In genomic region chr4:23491255-23491654, GRCm38 (mm10) we compare ENCODE assay signal across 23 mouse cellular contexts.
DNase-seq lines count a peak whose midpoint lies in the region; ATAC-seq and TF ChIP-seq lines count a peak whose summit lies in the region.
"Had no signal": no experiment of that assay in that cellular context is flagged by ENCODE, and none has a peak within 500 bp of the region (broad histone marks: within the 10 kb centered on the region; RNA-seq: fewer than 3 reads in every experiment).

No protein-coding gene starts in this region.

- H3K9me3 ChIP-seq in forebrain, embryonic 13.5 days (replicated peaks), result no peaks in the 10 kb centered on the region
- no peaks in the 10 kb centered on the region for H3K9me3 ChIP-seq in forebrain, postnatal 0 days (ENCODE audit: low read length)
- no peaks in the 10 kb centered on the region for H3K9me3 ChIP-seq in kidney, embryonic 16.5 days (ENCODE audit: low read length)
- H3K9me3 ChIP-seq in midbrain, embryonic 14.5 days (ENCODE audit: control insufficient read depth, low read length), result no peaks in the 10 kb centered on the region
- H3K9me3 ChIP-seq: embryonic facial prominence, embryonic 13.5 days; heart, embryonic 15.5 days; intestine, embryonic 15.5 days; limb, embryonic 15.5 days; liver, embryonic 15.5 days had no signal

- H3K4me2 ChIP-seq in forebrain, embryonic 13.5 days, result no peak overlapping the region
- H3K4me2 ChIP-seq in forebrain, postnatal 0 days (ENCODE audit: low read depth), result no peak overlapping the region
- H3K4me2 ChIP-seq in kidney, embryonic 16.5 days (replicated peaks; ENCODE audit: low read depth, low read length), result no peak overlapping the region
- no peak overlapping the region for H3K4me2 ChIP-seq in midbrain, embryonic 14.5 days (ENCODE audit: low read length)
- H3K4me2 ChIP-seq: embryonic facial prominence, embryonic 13.5 days; heart, embryonic 15.5 days; intestine, embryonic 15.5 days; limb, embryonic 15.5 days; liver, embryonic 15.5 days had no signal

- peaks cover 7% of the 10 kb centered on the region for H3K4me1 ChIP-seq in forebrain, embryonic 13.5 days
- H3K4me1 ChIP-seq in forebrain, postnatal 0 days (ENCODE audit: insufficient read depth), result no peaks in the 10 kb centered on the region
- H3K4me1 ChIP-seq in kidney, embryonic 16.5 days (ENCODE audit: insufficient read depth, low read length), result no peaks in the 10 kb centered on the region
- peaks cover 7% of the 10 kb centered on the region; the same call in 1 of the 2 replicates for H3K4me1 ChIP-seq in midbrain, embryonic 14.5 days (ENCODE audit: control insufficient read depth, insufficient read depth, low read length)
- H3K4me1 ChIP-seq: embryonic facial prominence, embryonic 13.5 days; heart, embryonic 15.5 days; intestine, embryonic 15.5 days; limb, embryonic 15.5 days; liver, embryonic 15.5 days had no signal

- H3K36me3 ChIP-seq in forebrain, embryonic 13.5 days (ENCODE audit: poor library complexity, severe bottlenecking), result no peaks in the 10 kb centered on the region
- no peaks in the 10 kb centered on the region for H3K36me3 ChIP-seq in forebrain, postnatal 0 days (ENCODE audit: insufficient read depth)
- H3K36me3 ChIP-seq in kidney, embryonic 16.5 days (ENCODE audit: insufficient read depth, low read length), result no peaks in the 10 kb centered on the region
- H3K36me3 ChIP-seq in midbrain, embryonic 14.5 days (ENCODE audit: control insufficient read depth, insufficient read depth, low read length), result no peaks in the 10 kb centered on the region
- H3K36me3 ChIP-seq: embryonic facial prominence, embryonic 13.5 days; heart, embryonic 15.5 days; intestine, embryonic 15.5 days; limb, embryonic 15.5 days; liver, embryonic 15.5 days had no signal

- no peak for TF ChIP-seq CTCF in forebrain, postnatal 0 days (IDR thresholded peaks at IDR 0.05; ENCODE audit: low read depth)

- peak; percentile 66; the same call in 1 of the 2 replicates for ATAC-seq in forebrain, embryonic 13.5 days
- ATAC-seq in forebrain, postnatal 0 days, result no peak
- ATAC-seq in kidney, embryonic 16.5 days (ENCODE audit: low FRiP score, low TSS enrichment), result 0 out of 2 replicates have a peak, but pooled peaks have one; percentile 39
- ATAC-seq in midbrain, embryonic 14.5 days (ENCODE audit: low FRiP score, low TSS enrichment), result peak; percentile 80; the same call in 1 of the 2 replicates
- ATAC-seq: intestine, embryonic 15.5 days had no signal

- no peak overlapping the region for H3K9ac ChIP-seq in forebrain, embryonic 13.5 days
- no peak overlapping the region for H3K9ac ChIP-seq in forebrain, postnatal 0 days
- H3K9ac ChIP-seq in kidney, embryonic 16.5 days (replicated peaks; ENCODE audit: low read length), result no peak overlapping the region
- no peak overlapping the region for H3K9ac ChIP-seq in midbrain, embryonic 14.5 days (replicated peaks; ENCODE audit: low read length)
- H3K9ac ChIP-seq: embryonic facial prominence, embryonic 13.5 days; heart, embryonic 15.5 days; intestine, embryonic 15.5 days; limb, embryonic 15.5 days; liver, embryonic 15.5 days had no signal

- no peak overlapping the region for H3K4me3 ChIP-seq in forebrain, embryonic 13.5 days
- no peak overlapping the region for H3K4me3 ChIP-seq in forebrain, postnatal 0 days (ENCODE audit: low read depth, low read length)
- H3K4me3 ChIP-seq in kidney, embryonic 16.5 days (ENCODE audit: low read length), result no peak overlapping the region
- no peak overlapping the region for H3K4me3 ChIP-seq in midbrain, embryonic 14.5 days (replicated peaks; ENCODE audit: low read depth, low read length)
- H3K4me3 ChIP-seq: embryonic facial prominence, embryonic 13.5 days; heart, adult 2 months; heart, embryonic 15.5 days; intestine, embryonic 15.5 days; limb, embryonic 15.5 days; liver, embryonic 15.5 days had no signal

- no peaks in the 10 kb centered on the region for H3K27me3 ChIP-seq in forebrain, embryonic 13.5 days
- no peaks in the 10 kb centered on the region for H3K27me3 ChIP-seq in forebrain, postnatal 0 days (ENCODE audit: insufficient read depth, low read length)
- H3K27me3 ChIP-seq in kidney, embryonic 16.5 days (ENCODE audit: insufficient read depth, low read length), result no peaks in the 10 kb centered on the region
- no peaks in the 10 kb centered on the region for H3K27me3 ChIP-seq in midbrain, embryonic 14.5 days (ENCODE audit: control insufficient read depth, insufficient read depth, low read length)
- H3K27me3 ChIP-seq: CH12.LX; embryonic facial prominence, embryonic 13.5 days; heart, embryonic 15.5 days; intestine, embryonic 15.5 days; limb, embryonic 15.5 days; liver, embryonic 15.5 days had no signal

- H3K27ac ChIP-seq in forebrain, embryonic 13.5 days, result no peak overlapping the region
- no peak overlapping the region for H3K27ac ChIP-seq in forebrain, postnatal 0 days (ENCODE audit: low read depth, low read length)
- H3K27ac ChIP-seq in kidney, embryonic 16.5 days (ENCODE audit: low read length), result no peak overlapping the region
- H3K27ac ChIP-seq in midbrain, embryonic 14.5 days (replicated peaks; ENCODE audit: low read depth, low read length), result no peak overlapping the region
- H3K27ac ChIP-seq: embryonic facial prominence, embryonic 13.5 days; heart, adult 2 months; heart, embryonic 15.5 days; intestine, embryonic 15.5 days; limb, embryonic 15.5 days; liver, embryonic 15.5 days; macrophage had no signal

- WGBS in forebrain, embryonic 13.5 days, result 9% methylated on average over 2 of the region's 2 CpGs
- 35% methylated on average over 2 of the region's 2 CpGs for WGBS in forebrain, postnatal 0 days
- WGBS in kidney, embryonic 16.5 days, result 30% methylated on average over 2 of the region's 2 CpGs
- 3% methylated on average over 2 of the region's 2 CpGs for WGBS in midbrain, embryonic 14.5 days

- DNase-seq in forebrain, postnatal 0 days, result no peak
- no peak for DNase-seq in kidney, postnatal 4 days
- peak; percentile 15 for DNase-seq in embryo, embryonic 9.5 days (ENCODE audit: extremely low spot score)
- peak; percentile 49 for DNase-seq in midbrain, embryonic 14.5 days
- no peak for DNase-seq in right cerebral cortex, adult 18-20 months
- DNase-seq in retina, postnatal 1 day, result no peak
- DNase-seq: adrenal gland, postnatal 14 days; cerebellum, adult 11 months; cerebellum, postnatal 14 days; gastrocnemius, postnatal 25 days; heart, adult 2 months; heart, postnatal 4 days; kidney, adult 9 months; right cerebral cortex, postnatal 4 days had no signal

Comparison
In these comparisons a context has a peak if more than half of its experiments do, and no peak if none do; other contexts are left out.
1. DNase-seq: peak in embryo, embryonic 9.5 days (single experiment) and midbrain, embryonic 14.5 days (single experiment); none in forebrain, postnatal 0 days (single experiment), kidney, postnatal 4 days (0 of 2), right cerebral cortex, adult 18-20 months (single experiment) and retina, postnatal 1 day (single experiment).